Mouse (Mus musculus) megakaryocyte, embryonic 14.5 days (primary cell): Measurements from ENCODE around the gene Plin2. TPM values are rescaled to one million over a fixed set of nuclear protein-coding genes. Genes with fewer than 3 reads are reported as not detected.
"Not testable (repeated sequence)": the region's sequence is repeated elsewhere in the genome, so short reads cannot be mapped to it uniquely, and the experiment has no call there.

Experiments
- H3K27me3 ChIP-seq: replicated peaks from 2 replicates; pipeline ENCODE3; 2012; ENCODE audit warnings: inconsistent platforms
- H3K36me3 ChIP-seq: replicated peaks from 2 replicates; pipeline ENCODE3; 2012; ENCODE audit warnings: low read length, inconsistent platforms, mixed read lengths
- H3K4me1 ChIP-seq: 2 replicates; pipeline ENCODE4 v1.6.1; 2012; ENCODE audit warnings: inconsistent platforms
- H3K4me3 ChIP-seq: replicated peaks from 2 replicates; pipeline ENCODE3; 2012; ENCODE audit warnings: moderate library complexity, mild to moderate bottlenecking, inconsistent platforms
- H3K9me3 ChIP-seq: 2 replicates; pipeline ENCODE4 v1.6.1; 2012; ENCODE audit warnings: inconsistent platforms
- FLI1 ChIP-seq: IDR thresholded peaks from 2 replicates; pipeline ENCODE4 v1.6.1; 2012; ENCODE audit warnings: low read length, inconsistent platforms, mixed read lengths
- GATA1 ChIP-seq: IDR thresholded peaks from 3 replicates; pipeline ENCODE4 v1.6.1; 2012; ENCODE audit warnings: mixed read lengths, low read length, inconsistent platforms, borderline replicate concordance
- polyA plus RNA-seq: library from polyadenylated mRNA; stranded (reverse); fragments of >175 nt; gene quantifications from 2 replicates; pipeline ENCODE4 v1.2.3, GENCODE M21; 2012; ENCODE audit warnings: low replicate concordance; ENCODE audit not compliant: insufficient read depth

Gene Plin2
- polyA plus RNA-seq, 1 experiment = 32.6 TPM

GRCm38 (mm10) chr4:86685231-86686008 lies 15.6 kb upstream of the Plin2 start:
- Histone ChIP-seq H3K4me3 (no peak overlapping the region), H3K27me3 (no peaks in the 10 kb centered on the region), H3K36me3 (no peaks in the 10 kb centered on the region), H3K9me3 (no peaks in the 10 kb centered on the region), H3K4me1 (peaks cover 48% of the 10 kb centered on the region)
- TF ChIP-seq FLI1 (no peak), GATA1 (no peak)

GRCm38 (mm10) chr4:86684806-86685205 lies 14.9 kb upstream of the Plin2 start:
- no peak for TF ChIP-seq FLI1
- no peak for TF ChIP-seq GATA1
- Histone ChIP-seq H3K4me3 (no peak overlapping the region), H3K27me3 (no peaks in the 10 kb centered on the region), H3K4me1 (peaks cover 44% of the 10 kb centered on the region), H3K36me3 (no peaks in the 10 kb centered on the region), H3K9me3 (no peaks in the 10 kb centered on the region)

- TF ChIP-seq FLI1 (no peak), GATA1 (no peak)
- no peaks in the 10 kb centered on the region for H3K36me3 ChIP-seq
- peaks cover 38% of the 10 kb centered on the region for H3K4me1 ChIP-seq
Measured at GRCm38 (mm10) chr4:86683746-86684145, 13.9 kb upstream of the Plin2 start.

GRCm38 (mm10) chr4:86683280-86683679 lies 13.4 kb upstream of the Plin2 start:
- no peak for TF ChIP-seq GATA1
- no peak for TF ChIP-seq FLI1
- H3K4me1 ChIP-seq = peaks cover 36% of the 10 kb centered on the region

More at GRCm38 (mm10) chr4:86683746-86684145, 13.9 kb upstream of the Plin2 start:
- no peaks in the 10 kb centered on the region for H3K27me3 ChIP-seq
- H3K9me3 ChIP-seq = no peaks in the 10 kb centered on the region
- no peak overlapping the region for H3K4me3 ChIP-seq

GRCm38 (mm10) chr4:86681846-86682245 lies 12.0 kb upstream of the Plin2 start:
- Histone ChIP-seq H3K27me3 (no peaks in the 10 kb centered on the region), H3K36me3 (no peaks in the 10 kb centered on the region), H3K9me3 (no peaks in the 10 kb centered on the region), H3K4me1 (peaks cover 32% of the 10 kb centered on the region), H3K4me3 (no peak overlapping the region)
- TF ChIP-seq GATA1 (no peak), FLI1 (no peak)

More at GRCm38 (mm10) chr4:86683280-86683679, 13.4 kb upstream of the Plin2 start:
- no peaks in the 10 kb centered on the region for H3K36me3 ChIP-seq
- H3K4me3 ChIP-seq = no peak overlapping the region
- no peaks in the 10 kb centered on the region for H3K27me3 ChIP-seq
- no peaks in the 10 kb centered on the region for H3K9me3 ChIP-seq

GRCm38 (mm10) chr4:86681421-86681820 lies 11.6 kb upstream of the Plin2 start:
- H3K4me3 ChIP-seq = peak overlapping the region; percentile 4
- peaks cover 31% of the 10 kb centered on the region for H3K4me1 ChIP-seq
- H3K9me3 ChIP-seq = no peaks in the 10 kb centered on the region
- no peaks in the 10 kb centered on the region for H3K36me3 ChIP-seq
- H3K27me3 ChIP-seq = no peaks in the 10 kb centered on the region
- TF ChIP-seq GATA1 (no peak), FLI1 (no peak)

- H3K4me1 ChIP-seq = peaks cover 30% of the 10 kb centered on the region
- no peaks in the 10 kb centered on the region for H3K36me3 ChIP-seq
- H3K27me3 ChIP-seq = no peaks in the 10 kb centered on the region
- TF ChIP-seq FLI1 = no peak
- no peak for TF ChIP-seq GATA1
- H3K9me3 ChIP-seq = no peaks in the 10 kb centered on the region
- H3K4me3 ChIP-seq = no peak overlapping the region
Measured at GRCm38 (mm10) chr4:86679686-86680085, 9.8 kb upstream of the Plin2 start.

GRCm38 (mm10) chr4:86676756-86677155 lies 6.9 kb upstream of the Plin2 start:
- Histone ChIP-seq H3K4me1 (peaks cover 45% of the 10 kb centered on the region), H3K36me3 (no peaks in the 10 kb centered on the region), H3K27me3 (no peaks in the 10 kb centered on the region), H3K9me3 (no peaks in the 10 kb centered on the region), H3K4me3 (no peak overlapping the region)
- TF ChIP-seq GATA1 = no peak
- no peak for TF ChIP-seq FLI1

GRCm38 (mm10) chr4:86674739-86675138 lies 4.9 kb upstream of the Plin2 start:
- H3K4me1 ChIP-seq = peaks cover 55% of the 10 kb centered on the region
- not testable (repeated sequence) for H3K27me3 ChIP-seq, H3K36me3 ChIP-seq, H3K9me3 ChIP-seq, H3K4me3 ChIP-seq

- not testable (repeated sequence) for H3K27me3 ChIP-seq, H3K9me3 ChIP-seq, H3K36me3 ChIP-seq, H3K4me3 ChIP-seq
- peaks cover 54% of the 10 kb centered on the region for H3K4me1 ChIP-seq
Measured at GRCm38 (mm10) chr4:86674150-86674549, 4.3 kb upstream of the Plin2 start.

- TF ChIP-seq GATA1 = no peak
- no peak for TF ChIP-seq FLI1
- Histone ChIP-seq H3K9me3 (no peaks in the 10 kb centered on the region), H3K4me1 (peaks cover 69% of the 10 kb centered on the region), H3K27me3 (no peaks in the 10 kb centered on the region), H3K4me3 (no peak overlapping the region), H3K36me3 (peaks cover 10% of the 10 kb centered on the region)
Measured at GRCm38 (mm10) chr4:86672450-86672849, 2.6 kb upstream of the Plin2 start.
